Mouse (Mus musculus) adipose tissue, adult 10 weeks (tissue): ENCODE results near the gene Ranbp6. TPM values are rescaled to one million over a fixed set of nuclear protein-coding genes. Genes with fewer than 3 reads are reported as not detected.

Experiments
- polyA plus RNA-seq: library from polyadenylated mRNA; stranded (reverse); fragments of 350-450 nt; fragmentation: Illumina TruSeq; extraction: RNeasy Lipid Tissue Mini Kit (QIAGEN cat#74804); gene quantifications from one replicate; pipeline ENCODE4 v1.2.3, GENCODE M21; 2014; ENCODE audit warnings: low read depth, low replicate concordance

The Ranbp6 gene
- 9.6 TPM for polyA plus RNA-seq

DNA sequence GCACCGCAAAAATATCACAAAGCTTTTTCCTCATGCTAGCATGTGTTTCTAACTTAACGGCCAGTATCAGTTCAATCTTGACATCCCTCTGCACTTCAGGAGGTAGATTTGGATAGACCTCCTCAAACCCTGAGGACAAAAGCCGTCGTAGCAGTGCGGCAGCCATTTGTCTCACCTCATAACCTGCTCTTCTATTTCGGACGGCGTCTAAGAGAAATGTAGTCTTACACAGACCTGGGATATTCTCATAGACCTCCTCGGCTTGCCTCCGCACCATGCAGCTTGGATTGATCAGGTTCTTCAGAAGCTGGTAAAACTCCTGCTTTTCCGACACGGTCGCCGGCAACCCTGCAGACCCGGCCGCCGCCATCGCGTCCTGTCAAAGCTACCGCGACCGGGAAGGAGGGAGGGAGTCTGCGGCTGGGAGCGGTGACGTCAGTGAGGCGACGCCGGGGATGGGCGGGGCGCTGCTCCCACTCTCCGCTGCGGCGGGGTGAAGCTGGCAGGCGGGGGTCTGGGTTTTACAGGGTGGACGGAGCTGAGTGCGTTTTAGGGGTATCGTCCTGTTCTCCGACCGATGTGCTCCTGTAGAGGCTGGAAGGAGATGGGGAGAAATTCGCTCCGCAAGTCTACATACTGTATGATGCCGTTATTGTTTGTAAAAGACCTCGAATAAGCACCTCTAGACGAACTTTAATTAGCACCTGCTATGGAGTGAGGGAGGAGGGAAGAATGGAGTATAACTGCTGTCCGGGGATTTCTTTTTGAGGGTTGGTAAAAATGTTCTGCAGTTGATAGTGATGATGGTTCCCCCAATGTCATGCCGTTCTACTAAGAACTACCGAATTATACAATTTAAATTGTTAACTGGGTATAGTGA, at the start of gene Ranbp6:
Gene Ranbp6 (minus strand): TSS at position 394 of the 880 bp plus-strand sequence.

DNA sequence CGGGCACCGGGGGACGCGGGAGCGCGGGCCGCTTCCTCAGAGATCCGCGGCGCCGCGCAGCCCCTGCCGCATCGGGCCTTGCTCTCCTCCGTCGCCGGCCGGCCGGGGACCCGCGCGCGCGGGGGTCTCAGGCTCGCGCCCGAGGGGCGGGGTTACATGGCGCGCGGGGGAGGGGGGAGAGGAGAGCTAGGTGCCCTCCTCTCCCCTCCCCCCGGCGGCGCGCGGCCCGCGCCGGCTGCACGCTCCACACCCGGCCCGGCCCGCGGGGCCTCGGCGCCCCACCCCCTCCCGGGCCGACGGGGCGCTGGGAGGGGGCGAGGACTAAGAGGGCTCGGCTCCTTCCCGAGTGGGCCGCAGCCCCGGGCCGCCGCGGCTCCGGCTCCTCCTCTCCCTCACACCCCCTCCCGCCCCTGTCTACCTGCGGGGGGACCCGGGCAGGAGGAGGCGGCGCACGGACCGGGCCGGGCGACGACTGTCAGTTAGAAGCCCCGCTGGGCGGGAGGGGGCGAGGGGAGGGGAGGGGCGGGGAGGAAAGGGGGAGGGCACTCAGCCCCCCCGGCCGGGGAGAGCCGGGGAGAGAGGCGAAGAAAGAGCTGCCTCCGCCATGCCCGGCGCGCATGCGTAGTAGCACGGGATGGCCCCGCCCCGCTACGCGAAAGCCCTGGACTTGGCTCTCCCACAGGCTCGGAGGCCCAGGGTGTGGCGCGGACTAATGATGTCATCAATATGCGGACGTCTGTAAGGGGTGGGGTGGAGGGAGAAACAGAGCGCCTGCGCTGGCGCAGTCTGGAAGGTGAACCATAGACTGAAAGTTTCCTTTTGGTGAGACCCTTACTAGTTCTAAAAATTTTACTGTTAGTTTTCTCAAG, 6.6 kb downstream of the Ranbp6 start, which contains the start of gene 9930021J03Rik:
Gene 9930021J03Rik (minus strand): TSS at position 73 of the 869 bp plus-strand sequence.

Other genes starting within 250 kb of the Ranbp6 start
- 46.2 TPM for gene Ermp1, start 164.6 kb downstream of the Ranbp6 start, polyA plus RNA-seq
- not detected for gene Mlana, start 115.2 kb downstream of the Ranbp6 start, polyA plus RNA-seq
- 11.1 TPM for gene 9930021J03Rik, start 7.0 kb downstream of the Ranbp6 start, polyA plus RNA-seq
- gene Il33, start 112.1 kb upstream of the Ranbp6 start, polyA plus RNA-seq = 25.5 TPM
- gene Trpd52l3, start 190.8 kb upstream of the Ranbp6 start, polyA plus RNA-seq = 1.2 TPM
- 52.2 TPM for gene Uhrf2, start 217.5 kb upstream of the Ranbp6 start, polyA plus RNA-seq